Mouse (Mus musculus): ENCODE data around the gene Ulk3. TPM values are rescaled to one million over a fixed set of nuclear protein-coding genes. Genes with fewer than 3 reads are reported as not detected.

Ulk3 gene
- total and polyA plus RNA-seq, 3 experiments = 2.6 to 11.4 (median 10.0) TPM

GRCm38 (mm10) chr9:57560263-57560662, 29.0 kb upstream of the Ulk3 start:
- dilution Hi-C loops (cut with MboI; ENCODE audit: extremely low pct_ligation_motif_present, extremely low pct_unique_long_range_greater_than_20kb, low sequenced_read_pairs) (no loop called here), in situ Hi-C loops (cut with MboI; ENCODE audit: low pct_ligation_motif_present, low pct_unique_long_range_greater_than_20kb, low sequenced_read_pairs) (no loop called here)
- Histone ChIP-seq H3K4me3 (replicated peaks in 1 of 3; ENCODE audit: low read depth in 2 of 3, low read length in 2 of 3, poor library complexity in 1 of 3) (peak overlapping the region; percentile 65 to 96 (median 72)), H3K27me3 (replicated peaks) (no peaks in the 10 kb centered on the region), H3K79me2 (replicated peaks; ENCODE audit: control insufficient read depth, extremely low read depth, insufficient read depth, poor library complexity, severe bottlenecking) (peaks cover 40% of the 10 kb centered on the region), H3K9ac (ENCODE audit: insufficient read depth, low read depth) (peak overlapping the region; percentile 35; the same call in 1 of the 2 replicates), H3K9me3 (replicated peaks; ENCODE audit: low read length) (no peaks in the 10 kb centered on the region), H3K36me3 (replicated peaks in 1 of 2; ENCODE audit: control insufficient read depth in 1 of 2, insufficient read depth in 1 of 2, low read length in 1 of 2) (peaks cover 0 to 3% of the 10 kb centered on the region in 2 experiments), H3K4me1 (ENCODE audit: control insufficient read depth in 1 of 2, insufficient read depth in 2 of 2) (peaks cover 15 to 69% of the 10 kb centered on the region in 2 experiments), H3K4me2 (ENCODE audit: insufficient read depth, low read depth, poor library complexity, severe bottlenecking) (peak overlapping the region; percentile 97), H3K27ac (ENCODE audit: insufficient read depth, low read depth) (no peak overlapping the region)
- DNase-seq (ENCODE audit: extremely low read depth) = no peak
- TF ChIP-seq POLR2A (IDR thresholded peaks at IDR 0.05; ENCODE audit: low read depth, low read length) (no peak), ETS1 (conservative IDR thresholded peaks at IDR 0.05; ENCODE audit: low read depth, low read length) (no peak), ZNF384 (IDR thresholded peaks at IDR 0.05; ENCODE audit: low read depth, low read length) (no peak), ELF1 (IDR thresholded peaks at IDR 0.05; ENCODE audit: low read depth, low read length) (no peak), MAZ (IDR thresholded peaks at IDR 0.05; ENCODE audit: low read depth, low read length) (no peak)

DNA sequence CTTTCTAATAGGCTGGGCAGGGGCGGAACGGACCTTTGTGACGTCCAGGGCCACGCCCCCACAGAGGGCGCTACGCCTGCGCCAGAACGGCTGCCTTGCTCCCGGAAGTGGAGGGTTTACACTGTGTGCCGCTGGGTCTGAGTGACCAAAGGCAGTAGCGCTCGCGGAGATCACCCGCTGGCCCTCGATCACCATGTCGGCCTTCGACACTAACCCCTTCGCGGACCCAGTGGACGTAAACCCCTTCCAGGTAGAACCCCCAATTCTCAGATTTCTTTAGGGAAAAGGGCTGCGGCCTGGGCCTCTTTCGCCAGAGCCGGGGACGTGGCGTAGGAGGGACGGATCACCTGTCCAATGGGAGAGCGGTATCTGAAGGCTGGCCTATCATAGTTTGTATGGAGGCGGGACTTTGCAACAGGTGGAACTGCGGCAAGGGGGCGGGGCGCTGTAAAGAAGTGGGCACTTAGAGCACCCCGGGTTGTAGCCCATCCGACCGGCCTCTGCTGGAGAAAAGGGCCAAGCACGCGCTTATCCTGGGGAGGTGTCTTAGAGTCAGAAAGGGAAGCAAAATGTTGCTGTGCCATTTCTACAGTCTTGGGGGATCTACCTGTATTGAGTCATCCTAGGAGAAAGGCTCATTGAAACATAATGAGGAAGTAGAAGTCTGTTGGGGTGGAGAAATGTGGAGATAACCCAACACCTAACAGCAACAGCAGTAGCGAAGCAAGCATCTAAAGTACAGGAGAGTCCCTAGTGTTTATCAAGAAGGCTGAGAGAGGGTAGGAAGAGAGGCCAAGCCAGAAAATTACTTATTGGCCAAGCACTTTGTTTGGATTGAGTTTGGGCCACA, 28.2 kb upstream of the Ulk3 start, which contains the start of gene Scamp2:
Gene Scamp2, plus strand, starts transcription at position 83 of the 850 bp plus-strand sequence.
- Histone ChIP-seq H3K4me1 (ENCODE audit: control insufficient read depth in 1 of 2, insufficient read depth in 2 of 2) (peaks cover 20 to 75% of the 10 kb centered on the region in 2 experiments), H3K79me2 (replicated peaks; ENCODE audit: control insufficient read depth, extremely low read depth, insufficient read depth, poor library complexity, severe bottlenecking) (peaks cover 48% of the 10 kb centered on the region), H3K27ac (ENCODE audit: insufficient read depth, low read depth) (peak within 1 kb of the TSS; percentile 54), H3K9ac (ENCODE audit: insufficient read depth, low read depth) (peak within 1 kb of the TSS; percentile 42), H3K9me3 (replicated peaks; ENCODE audit: low read length) (no peaks in the 10 kb centered on the region), H3K4me2 (ENCODE audit: insufficient read depth, low read depth, poor library complexity, severe bottlenecking) (peak within 1 kb of the TSS; percentile 97), H3K4me3 (replicated peaks in 1 of 3; ENCODE audit: low read depth in 2 of 3, low read length in 2 of 3, poor library complexity in 1 of 3) (peak within 1 kb of the TSS; percentile 65 to 96 (median 72)), H3K36me3 (replicated peaks in 1 of 2; ENCODE audit: control insufficient read depth in 1 of 2, insufficient read depth in 1 of 2, low read length in 1 of 2) (peaks cover 2 to 10% of the 10 kb centered on the region in 2 experiments), H3K27me3 (replicated peaks) (no peaks in the 10 kb centered on the region)
- in situ Hi-C loops (cut with MboI; ENCODE audit: low pct_ligation_motif_present, low pct_unique_long_range_greater_than_20kb, low sequenced_read_pairs) = no loop called here
- DNase-seq (ENCODE audit: extremely low read depth) = peak; percentile 94
- dilution Hi-C loops (cut with MboI; ENCODE audit: extremely low pct_ligation_motif_present, extremely low pct_unique_long_range_greater_than_20kb, low sequenced_read_pairs) = no loop called here
- no peak for TF ChIP-seq RAD21 (IDR thresholded peaks at IDR 0.05; ENCODE audit: low read depth, low read length)
- TF ChIP-seq CHD2 (IDR thresholded peaks at IDR 0.05; ENCODE audit: low read length) = peak; percentile 74
- peak; percentile 92 for TF ChIP-seq NRF1 (IDR thresholded peaks at IDR 0.05; ENCODE audit: low read depth, low read length)
- TF ChIP-seq POLR2A (IDR thresholded peaks at IDR 0.05; ENCODE audit: low read depth, low read length) = peak; percentile 88
- no peak for TF ChIP-seq MAFK (IDR thresholded peaks at IDR 0.05; ENCODE audit: insufficient replicate concordance, low read length)
- TF ChIP-seq GABPA (IDR thresholded peaks at IDR 0.05; ENCODE audit: insufficient replicate concordance, low read depth, low read length) = no peak
- TF ChIP-seq CHD1 (IDR thresholded peaks at IDR 0.05; ENCODE audit: low read depth, low read length) = 0 out of 2 replicates have a peak, but pooled peaks have one; percentile 15
- TF ChIP-seq JUND (conservative IDR thresholded peaks at IDR 0.05; ENCODE audit: low read depth, low read length) = no peak
- TF ChIP-seq MYC (IDR thresholded peaks at IDR 0.05; ENCODE audit: low read depth, low read length) = no peak
- TF ChIP-seq ZMIZ1 (IDR thresholded peaks at IDR 0.05; ENCODE audit: low read depth, low read length) = peak; percentile 83
- no peak for TF ChIP-seq ZC3H11A (IDR thresholded peaks at IDR 0.05; ENCODE audit: low read depth, low read length)
- TF ChIP-seq ZNF384 (IDR thresholded peaks at IDR 0.05; ENCODE audit: low read depth, low read length) = no peak
- peak; percentile 94 for TF ChIP-seq SIN3A (IDR thresholded peaks at IDR 0.05; ENCODE audit: low read length)
- TF ChIP-seq USF2 (conservative IDR thresholded peaks at IDR 0.05; ENCODE audit: low read depth, low read length) = no peak
- TF ChIP-seq EP300 (IDR thresholded peaks at IDR 0.05; ENCODE audit: low read length) = no peak; the same call in none of the 2 replicates
- TF ChIP-seq MXI1 (IDR thresholded peaks at IDR 0.05; ENCODE audit: low read depth, low read length) = peak; percentile 26; the same call in 1 of the 2 replicates
- TF ChIP-seq RCOR1 (conservative IDR thresholded peaks at IDR 0.05; ENCODE audit: low read depth, low read length) = no peak
- peak; percentile 91; the same call in 1 of the 2 replicates for TF ChIP-seq POLR2AphosphoS2 (IDR thresholded peaks at IDR 0.05; ENCODE audit: low read depth, low read length)
- no peak; the same call in 1 of the 2 replicates for TF ChIP-seq MEF2A (IDR thresholded peaks at IDR 0.05; ENCODE audit: borderline replicate concordance, low read depth, low read length)
- TF ChIP-seq IRF4 (IDR thresholded peaks at IDR 0.05; ENCODE audit: low read depth, low read length) = peak; percentile 22; the same call in 1 of the 2 replicates
- TF ChIP-seq JUN (IDR thresholded peaks at IDR 0.05; ENCODE audit: insufficient read depth, low read depth, low read length) = no peak
- peak; percentile 68; the same call in 1 of the 2 replicates for TF ChIP-seq TBP (conservative IDR thresholded peaks at IDR 0.05; ENCODE audit: low read depth, low read length)
- no peak for TF ChIP-seq E2F4 (IDR thresholded peaks at IDR 0.05; ENCODE audit: insufficient replicate concordance, low read depth, low read length)
- TF ChIP-seq HCFC1 (IDR thresholded peaks at IDR 0.05; ENCODE audit: low read depth, low read length) = peak; percentile 75
- TF ChIP-seq PAX5 (IDR thresholded peaks at IDR 0.05; ENCODE audit: low read length) = no peak
- TF ChIP-seq KAT2A (IDR thresholded peaks at IDR 0.05; ENCODE audit: insufficient replicate concordance, low read length) = peak; percentile 78; the same call in 1 of the 2 replicates
- peak; percentile 99 for TF ChIP-seq ELF1 (IDR thresholded peaks at IDR 0.05; ENCODE audit: low read depth, low read length)
- no peak for TF ChIP-seq USF1 (IDR thresholded peaks at IDR 0.05; ENCODE audit: low read depth, low read length)

Data from CH12.LX (cell line).